Mouse (Mus musculus): ENCODE measurements around the gene Nptxr. TPM values are rescaled to one million over a fixed set of nuclear protein-coding genes. Genes with fewer than 3 reads are reported as not detected.

Nptxr gene
- total and polyA plus RNA-seq, 3 experiments: 0.09 to 2.1 (median 0.14) TPM

- Histone ChIP-seq H3K9me3 (replicated peaks; ENCODE audit: low read length) (peaks cover 18% of the 10 kb centered on the region), H3K4me2 (ENCODE audit: insufficient read depth, low read depth, poor library complexity, severe bottlenecking) (no peak overlapping the region), H3K4me3 (replicated peaks in 1 of 3; ENCODE audit: low read depth in 2 of 3, low read length in 2 of 3, poor library complexity in 1 of 3) (no peak overlapping the region), H3K79me2 (replicated peaks; ENCODE audit: control insufficient read depth, extremely low read depth, insufficient read depth, poor library complexity, severe bottlenecking) (no peaks in the 10 kb centered on the region), H3K36me3 (replicated peaks in 1 of 2; ENCODE audit: control insufficient read depth in 1 of 2, insufficient read depth in 1 of 2, low read length in 1 of 2) (no peaks in the 10 kb centered on the region), H3K27me3 (replicated peaks) (peaks cover 84% of the 10 kb centered on the region), H3K9ac (ENCODE audit: insufficient read depth, low read depth) (no peak overlapping the region), H3K27ac (ENCODE audit: insufficient read depth, low read depth) (no peak overlapping the region), H3K4me1 (ENCODE audit: control insufficient read depth in 1 of 2, insufficient read depth in 2 of 2) (peaks cover 0 to 9% of the 10 kb centered on the region in 2 experiments; a peak in 3 of 4 replicates)
- dilution Hi-C loops (cut with MboI; ENCODE audit: extremely low pct_ligation_motif_present, extremely low pct_unique_long_range_greater_than_20kb, low sequenced_read_pairs) (no loop called here), in situ Hi-C loops (cut with MboI; ENCODE audit: low pct_ligation_motif_present, low pct_unique_long_range_greater_than_20kb, low sequenced_read_pairs) (no loop called here)
- DNase-seq (ENCODE audit: extremely low read depth): no peak
- no peak for TF ChIP-seq RAD21 (IDR thresholded peaks at IDR 0.05; ENCODE audit: low read depth, low read length)
- no peak for TF ChIP-seq UBTF (IDR thresholded peaks at IDR 0.05; ENCODE audit: low read depth, low read length)
These were observed 3.9 kb downstream of the Nptxr start for GRCm38 (mm10) chr15:79800701-79801100.

DNA sequence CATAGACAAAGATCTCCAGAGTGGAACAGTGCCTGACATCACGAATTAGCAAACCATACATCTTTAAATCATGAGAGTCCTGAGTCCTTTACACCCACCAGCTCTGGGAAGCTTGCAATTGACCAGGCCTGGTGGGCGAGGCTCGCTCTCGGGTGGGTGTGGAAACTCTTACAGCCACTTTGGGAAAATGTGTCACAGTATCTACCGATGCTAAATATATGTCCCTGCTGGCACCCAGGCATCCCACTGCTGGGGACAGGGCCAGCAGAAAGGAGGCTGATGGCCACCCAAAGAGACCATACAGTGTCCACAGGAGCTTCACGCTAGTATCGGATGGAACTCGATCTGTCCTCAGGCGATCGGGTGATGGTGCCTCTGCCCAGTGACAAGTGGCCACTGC is 6.0 kb downstream of the Nptxr start:
- no peak overlapping the region for H3K27ac ChIP-seq (ENCODE audit: insufficient read depth, low read depth)
- no peak overlapping the region for H3K4me2 ChIP-seq (ENCODE audit: insufficient read depth, low read depth, poor library complexity, severe bottlenecking)
- TF ChIP-seq KAT2A (IDR thresholded peaks at IDR 0.05; ENCODE audit: insufficient replicate concordance, low read length) (no peak), E2F4 (IDR thresholded peaks at IDR 0.05; ENCODE audit: insufficient replicate concordance, low read depth, low read length) (no peak), BHLHE40 (IDR thresholded peaks at IDR 0.05; ENCODE audit: low read depth, low read length) (no peak), ZC3H11A (IDR thresholded peaks at IDR 0.05; ENCODE audit: low read depth, low read length) (no peak), PAX5 (IDR thresholded peaks at IDR 0.05; ENCODE audit: low read length) (no peak), ZMIZ1 (IDR thresholded peaks at IDR 0.05; ENCODE audit: low read depth, low read length) (no peak), POLR2A (IDR thresholded peaks at IDR 0.05; ENCODE audit: low read depth, low read length) (no peak), USF2 (conservative IDR thresholded peaks at IDR 0.05; ENCODE audit: low read depth, low read length) (no peak), USF1 (IDR thresholded peaks at IDR 0.05; ENCODE audit: low read depth, low read length) (no peak), JUN (IDR thresholded peaks at IDR 0.05; ENCODE audit: insufficient read depth, low read depth, low read length) (no peak), IRF4 (IDR thresholded peaks at IDR 0.05; ENCODE audit: low read depth, low read length) (no peak), EP300 (IDR thresholded peaks at IDR 0.05; ENCODE audit: low read length) (no peak), CHD1 (IDR thresholded peaks at IDR 0.05; ENCODE audit: low read depth, low read length) (no peak), HCFC1 (IDR thresholded peaks at IDR 0.05; ENCODE audit: low read depth, low read length) (no peak), NRF1 (IDR thresholded peaks at IDR 0.05; ENCODE audit: low read depth, low read length) (no peak), MEF2A (IDR thresholded peaks at IDR 0.05; ENCODE audit: borderline replicate concordance, low read depth, low read length) (no peak)
- in situ Hi-C loops (cut with MboI; ENCODE audit: low pct_ligation_motif_present, low pct_unique_long_range_greater_than_20kb, low sequenced_read_pairs): no loop called here
- dilution Hi-C loops (cut with MboI; ENCODE audit: extremely low pct_ligation_motif_present, extremely low pct_unique_long_range_greater_than_20kb, low sequenced_read_pairs): no loop called here
- no peak overlapping the region for H3K9ac ChIP-seq (ENCODE audit: insufficient read depth, low read depth)
- no peak for DNase-seq (ENCODE audit: extremely low read depth)
- no peaks in the 10 kb centered on the region for H3K79me2 ChIP-seq (replicated peaks; ENCODE audit: control insufficient read depth, extremely low read depth, insufficient read depth, poor library complexity, severe bottlenecking)
- H3K36me3 ChIP-seq (replicated peaks in 1 of 2; ENCODE audit: control insufficient read depth in 1 of 2, insufficient read depth in 1 of 2, low read length in 1 of 2): no peaks in the 10 kb centered on the region
- H3K4me1 ChIP-seq (ENCODE audit: control insufficient read depth in 1 of 2, insufficient read depth in 2 of 2): 0 out of 4 replicates have a peak, but pooled peaks cover 0 to under 1% of the 10 kb centered on the region in 2 experiments
- H3K4me3 ChIP-seq (replicated peaks in 1 of 3; ENCODE audit: low read depth in 2 of 3, low read length in 2 of 3, poor library complexity in 1 of 3): no peak overlapping the region
- H3K27me3 ChIP-seq (replicated peaks): peaks cover 85% of the 10 kb centered on the region
- peaks cover 3% of the 10 kb centered on the region for H3K9me3 ChIP-seq (replicated peaks; ENCODE audit: low read length)

All from CH12.LX (cell line).